In genomic region chr1:25616954-25617353, GRCm38 (mm10) we compare ENCODE assay signal across 10 mouse cellular contexts.
A peak's percentile ranks its signal among the peaks of the same experiment; 100 is the strongest.
DNase-seq lines count a peak whose midpoint lies in the region; ATAC-seq and TF ChIP-seq lines count a peak whose summit lies in the region.
"Had no signal": no experiment of that assay in that cellular context is flagged by ENCODE, and none has a peak within 500 bp of the region (broad histone marks: within the 10 kb centered on the region; RNA-seq: fewer than 3 reads in every experiment).

No protein-coding gene starts in this region.

- ATAC-seq in intestine, postnatal 0 days: no peak
- ATAC-seq in intestine, embryonic 16.5 days: no peak
- ATAC-seq in midbrain, embryonic 14.5 days (ENCODE audit: low FRiP score, low TSS enrichment): no peak
- no peak for ATAC-seq in midbrain, embryonic 15.5 days (replicated peaks)
- ATAC-seq: intestine, embryonic 15.5 days had no signal

- no peaks in the 10 kb centered on the region for H3K9me3 ChIP-seq in intestine, postnatal 0 days (ENCODE audit: control insufficient read depth)
- no peaks in the 10 kb centered on the region for H3K9me3 ChIP-seq in intestine, embryonic 16.5 days (ENCODE audit: control insufficient read depth, low read length)
- no peaks in the 10 kb centered on the region for H3K9me3 ChIP-seq in midbrain, embryonic 14.5 days (ENCODE audit: control insufficient read depth, low read length)
- no peaks in the 10 kb centered on the region for H3K9me3 ChIP-seq in midbrain, embryonic 15.5 days
- H3K9me3 ChIP-seq: intestine, embryonic 15.5 days; neural tube, embryonic 13.5 days had no signal

- DNase-seq in midbrain, embryonic 14.5 days: peak; percentile 77
- DNase-seq in c-Kit-positive CD71-negative TER-119-negative erythroid progenitor cells, embryonic 14.5 days (ENCODE audit: low read depth): peak; percentile 1
- no peak for DNase-seq in frontal cortex, postnatal 10 days (ENCODE audit: low spot score in 2 of 2)
- DNase-seq in ovary, adult 18-20 months (ENCODE audit: low spot score): no peak
- DNase-seq: thymus, postnatal 36 days had no signal

- H3K9ac ChIP-seq in intestine, postnatal 0 days (ENCODE audit: low read depth, low read length): no peak overlapping the region
- H3K9ac ChIP-seq in intestine, embryonic 16.5 days (ENCODE audit: low read depth, low read length): no peak overlapping the region
- no peak overlapping the region for H3K9ac ChIP-seq in midbrain, embryonic 14.5 days (replicated peaks; ENCODE audit: low read length)
- H3K9ac ChIP-seq in midbrain, embryonic 15.5 days: no peak overlapping the region
- H3K9ac ChIP-seq: intestine, embryonic 15.5 days; neural tube, embryonic 13.5 days had no signal

- H3K4me1 ChIP-seq in intestine, postnatal 0 days (replicated peaks; ENCODE audit: control insufficient read depth, insufficient read depth, low read length): no peaks in the 10 kb centered on the region
- H3K4me1 ChIP-seq in intestine, embryonic 16.5 days (ENCODE audit: control insufficient read depth, insufficient read depth, low read length): no peaks in the 10 kb centered on the region
- H3K4me1 ChIP-seq in midbrain, embryonic 14.5 days (ENCODE audit: control insufficient read depth, insufficient read depth, low read length): no peaks in the 10 kb centered on the region
- H3K4me1 ChIP-seq in midbrain, embryonic 15.5 days: no peaks in the 10 kb centered on the region
- H3K4me1 ChIP-seq: intestine, embryonic 15.5 days; neural tube, embryonic 13.5 days had no signal

- peak; percentile 48 for TF ChIP-seq CTCF in intestine, postnatal 0 days (IDR thresholded peaks at IDR 0.05; ENCODE audit: low read depth)

- no peak overlapping the region for H3K4me3 ChIP-seq in intestine, postnatal 0 days (ENCODE audit: low read depth, low read length)
- H3K4me3 ChIP-seq in intestine, embryonic 16.5 days (ENCODE audit: low read length): no peak overlapping the region
- no peak overlapping the region for H3K4me3 ChIP-seq in midbrain, embryonic 14.5 days (replicated peaks; ENCODE audit: low read depth, low read length)
- no peak overlapping the region for H3K4me3 ChIP-seq in midbrain, embryonic 15.5 days
- H3K4me3 ChIP-seq: intestine, embryonic 15.5 days; neural tube, embryonic 13.5 days had no signal

- no peaks in the 10 kb centered on the region for H3K27me3 ChIP-seq in intestine, postnatal 0 days (replicated peaks; ENCODE audit: control insufficient read depth, insufficient read depth, low read length)
- no peaks in the 10 kb centered on the region for H3K27me3 ChIP-seq in intestine, embryonic 16.5 days (replicated peaks; ENCODE audit: control insufficient read depth, insufficient read depth, low read length)
- no peaks in the 10 kb centered on the region for H3K27me3 ChIP-seq in midbrain, embryonic 14.5 days (ENCODE audit: control insufficient read depth, insufficient read depth, low read length)
- H3K27me3 ChIP-seq in midbrain, embryonic 15.5 days (replicated peaks): no peaks in the 10 kb centered on the region
- H3K27me3 ChIP-seq: intestine, embryonic 15.5 days; neural tube, embryonic 13.5 days had no signal

- no peak overlapping the region for H3K4me2 ChIP-seq in intestine, postnatal 0 days (replicated peaks; ENCODE audit: low read depth)
- no peak overlapping the region for H3K4me2 ChIP-seq in intestine, embryonic 16.5 days (ENCODE audit: low read depth, low read length)
- H3K4me2 ChIP-seq in midbrain, embryonic 14.5 days (ENCODE audit: low read length): no peak overlapping the region
- no peak overlapping the region for H3K4me2 ChIP-seq in midbrain, embryonic 15.5 days
- H3K4me2 ChIP-seq: intestine, embryonic 15.5 days; neural tube, embryonic 13.5 days had no signal

- no peaks in the 10 kb centered on the region for H3K36me3 ChIP-seq in intestine, postnatal 0 days (ENCODE audit: control insufficient read depth, insufficient read depth)
- H3K36me3 ChIP-seq in intestine, embryonic 16.5 days (ENCODE audit: control insufficient read depth, insufficient read depth, low read length): no peaks in the 10 kb centered on the region
- no peaks in the 10 kb centered on the region for H3K36me3 ChIP-seq in midbrain, embryonic 14.5 days (ENCODE audit: control insufficient read depth, insufficient read depth, low read length)
- no peaks in the 10 kb centered on the region for H3K36me3 ChIP-seq in midbrain, embryonic 15.5 days (replicated peaks)
- H3K36me3 ChIP-seq: intestine, embryonic 15.5 days; neural tube, embryonic 13.5 days had no signal

- H3K27ac ChIP-seq in intestine, postnatal 0 days (ENCODE audit: low read depth, low read length): no peak overlapping the region
- H3K27ac ChIP-seq in intestine, embryonic 16.5 days (ENCODE audit: low read length): no peak overlapping the region
- H3K27ac ChIP-seq in midbrain, embryonic 14.5 days (replicated peaks; ENCODE audit: low read depth, low read length): no peak overlapping the region
- H3K27ac ChIP-seq in midbrain, embryonic 15.5 days: no peak overlapping the region
- H3K27ac ChIP-seq: intestine, embryonic 15.5 days; neural tube, embryonic 13.5 days had no signal

Comparison
In these comparisons a context has a peak if more than half of its experiments do, and no peak if none do; other contexts are left out.
1. DNase-seq: peak in midbrain, embryonic 14.5 days (single experiment) and c-Kit-positive CD71-negative TER-119-negative erythroid progenitor cells, embryonic 14.5 days (single experiment); none in frontal cortex, postnatal 10 days (0 of 2) and ovary, adult 18-20 months (single experiment).